Mouse (Mus musculus) testis, adult 2 months (tissue): ENCODE measurements around the gene Atg7.

Experiments
- CTCF ChIP-seq: fragments of 200-500 bp; IDR thresholded peaks from 2 replicates; pipeline ENCODE4 v1.5.1; 2012; ENCODE audit warnings: low read depth, mild to moderate bottlenecking, inconsistent platforms, low read length, moderate library complexity; ENCODE audit not compliant: control insufficient read depth, insufficient read depth, insufficient replicate concordance
- POLR2A ChIP-seq: fragments of 200-500 bp; IDR thresholded peaks from 2 replicates; pipeline ENCODE4 v1.6.1; 2012; ENCODE audit warnings: low read depth, mild to moderate bottlenecking, inconsistent platforms, low read length, moderate library complexity; ENCODE audit not compliant: control insufficient read depth

DNA sequence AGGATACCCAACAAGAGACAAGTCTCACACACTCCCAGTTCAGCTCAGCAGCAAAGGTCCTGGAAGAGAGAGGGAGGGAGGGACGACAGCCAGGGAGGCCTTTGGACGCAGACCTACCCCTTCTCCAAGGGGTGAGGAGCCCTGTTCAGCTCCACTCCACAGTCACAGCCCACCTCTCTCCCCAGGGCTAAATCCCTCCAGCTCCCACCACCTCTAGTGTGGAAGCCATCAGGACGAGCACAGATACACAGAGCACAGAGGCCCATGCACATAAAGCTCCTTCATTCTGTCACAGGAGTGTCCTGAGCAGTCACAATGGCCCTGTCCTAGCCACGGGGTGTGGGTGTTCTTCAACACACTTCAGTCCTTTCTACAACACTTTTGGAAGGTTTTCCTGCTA lies 233.1 kb downstream of the Atg7 start:
- TF ChIP-seq CTCF, result no peak
- TF ChIP-seq POLR2A, result no peak
